Mouse (Mus musculus) mature B cell (primary cell): Measurements from ENCODE around the gene Ctsa.
"Not testable (repeated sequence)": the region's sequence is repeated elsewhere in the genome, so short reads cannot be mapped to it uniquely, and the experiment has no call there.

ENCODE experiments used
- in situ Hi-C: fragments of 300-500 bp; cut with MboI; formaldehyde crosslinking; loops from 2 replicates; pipeline ENCODE4 v1.14.3; 2019

The Ctsa gene

GRCm38 (mm10) chr2:164832748-164833301 lies at the start of gene Ctsa:
TSS of gene Ctsa (plus strand) at chr2:164832873.
- in situ Hi-C loops, result loop anchor here (5.0 kb wide), 1 partner anchor 44 kb away; the partner anchor contains the start of gene Pcif1

DNA sequence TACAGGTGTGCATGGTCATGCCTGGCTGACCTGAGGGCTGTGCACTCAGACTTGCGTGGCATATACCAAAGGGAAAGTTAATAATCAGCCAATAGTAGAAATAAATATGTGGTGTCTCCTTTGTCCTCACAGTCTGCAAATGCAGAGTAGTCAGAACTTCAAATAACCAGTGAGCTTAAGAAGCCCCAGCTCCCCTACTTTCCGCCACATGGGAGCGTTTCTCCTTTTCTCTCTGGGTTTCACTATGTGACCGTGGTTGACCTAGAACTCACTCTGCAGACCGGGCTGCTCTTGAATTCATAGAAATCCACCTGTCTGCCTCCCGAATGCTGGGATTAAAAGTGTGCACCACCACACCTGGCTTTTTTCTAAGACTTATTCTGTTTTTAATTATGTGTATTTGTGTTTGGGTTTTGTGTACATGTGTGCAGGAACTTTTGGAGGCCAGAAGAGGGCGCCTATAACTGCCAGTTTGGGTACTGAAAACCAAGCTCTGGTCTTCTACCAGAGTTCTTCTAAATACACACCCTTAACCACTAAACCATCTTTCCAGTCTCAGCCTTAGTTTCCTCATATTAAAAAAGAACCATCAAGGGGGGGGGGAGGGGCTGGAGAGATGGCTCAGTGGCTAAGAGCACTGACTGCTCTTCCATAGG lies 48.6 kb upstream of the Ctsa start:
- in situ Hi-C loops, result no loop called here

DNA sequence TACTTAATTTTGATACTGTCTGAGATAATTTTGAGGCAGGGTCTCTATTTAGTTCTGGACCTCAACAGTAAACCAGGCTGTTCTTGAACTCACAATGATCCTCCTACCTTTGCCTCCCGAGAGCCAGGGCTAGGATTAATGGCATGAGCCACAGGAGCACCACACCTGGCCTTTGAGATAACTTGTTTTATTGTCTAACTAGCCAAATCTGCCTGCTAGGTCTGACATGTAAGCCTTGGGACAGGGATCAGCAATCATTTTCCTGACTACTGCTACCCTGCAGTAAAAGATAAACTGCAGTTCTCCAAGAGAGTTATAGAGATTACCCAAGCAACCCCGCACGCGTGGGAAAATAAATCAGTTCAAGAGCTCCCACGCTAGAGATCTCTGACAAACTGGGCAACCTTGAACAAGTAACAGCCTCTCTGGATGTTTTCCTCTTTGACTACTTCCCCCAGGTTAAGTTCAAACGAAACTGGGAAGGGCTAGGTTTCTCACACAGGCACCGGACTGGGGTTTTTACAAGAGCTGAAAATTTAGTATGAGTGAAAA lies 47.7 kb upstream of the Ctsa start:
- in situ Hi-C loops, result no loop called here

DNA sequence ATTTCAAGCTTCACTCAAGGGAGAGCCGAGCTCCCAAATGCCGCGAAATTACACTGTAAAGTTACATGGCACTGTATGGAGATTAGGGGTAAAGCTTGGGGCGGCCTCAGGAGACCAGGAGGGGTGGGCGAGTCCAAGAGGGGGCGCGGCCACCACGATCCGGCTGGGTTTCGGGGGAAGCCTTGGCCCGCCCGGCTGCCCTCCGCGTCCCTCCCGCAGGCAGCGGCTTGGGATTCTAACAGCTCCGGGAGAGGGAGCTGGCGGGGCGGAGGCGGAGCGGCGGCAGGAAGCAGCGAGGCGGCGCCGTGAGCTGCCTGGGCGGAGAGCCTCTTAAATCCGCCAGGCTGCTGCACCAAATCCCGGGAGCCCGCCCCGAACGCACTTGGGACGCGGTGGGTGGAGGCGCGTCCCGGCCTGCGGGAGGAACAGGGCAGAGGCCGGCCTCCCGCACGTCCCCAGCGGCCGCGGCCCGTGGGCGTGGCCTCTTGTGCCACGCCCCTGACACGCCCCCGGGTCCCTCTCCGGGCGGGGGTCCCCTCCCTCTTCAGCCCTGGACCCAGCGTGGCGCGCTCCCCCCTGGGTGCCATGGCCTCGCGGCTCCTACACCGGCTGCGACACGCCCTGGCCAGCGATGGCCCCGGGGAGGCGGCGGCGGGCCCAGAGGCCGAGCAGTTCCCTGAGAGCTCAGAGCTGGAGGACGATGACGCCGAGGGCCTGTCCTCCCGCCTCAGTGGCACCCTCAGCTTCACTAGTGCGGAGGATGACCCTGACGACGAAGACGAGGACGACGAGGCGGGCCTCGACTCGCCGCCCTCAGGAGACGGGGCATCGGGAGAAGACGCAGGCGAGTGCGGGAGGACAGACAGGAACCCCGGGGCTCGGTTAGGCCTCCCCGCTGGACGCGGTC lies 46.9 kb upstream of the Ctsa start, which contains the start of gene Snx21:
TSS of gene Snx21 (plus strand) at position 343 of the 907 bp plus-strand sequence.
- in situ Hi-C loops, result no loop called here

- in situ Hi-C loops, result no loop called here
These were observed 46.2 kb upstream of the Ctsa start for GRCm38 (mm10) chr2:164786388-164786885.

DNA sequence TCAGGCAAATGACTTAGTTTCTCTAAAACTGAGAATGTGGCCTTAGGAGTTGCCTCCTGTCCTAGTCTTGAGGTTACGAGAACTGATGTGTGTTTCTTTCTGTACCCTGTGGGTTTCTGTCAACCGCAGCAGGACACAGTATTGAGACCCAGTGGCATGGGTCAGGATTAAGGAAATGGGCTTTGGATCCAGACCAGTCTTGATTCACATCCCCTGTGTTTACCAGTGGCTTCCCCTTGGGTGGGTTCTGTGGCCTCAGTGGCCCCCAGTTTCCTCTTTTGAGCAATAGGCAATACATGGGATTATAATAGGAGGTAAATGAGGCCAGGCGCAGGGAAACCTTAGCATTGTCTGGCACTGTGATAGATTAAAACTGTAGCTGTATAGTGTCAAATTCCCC lies 45.6 kb upstream of the Ctsa start:
- in situ Hi-C loops, result no loop called here

- in situ Hi-C loops, result no loop called here
These were observed 44.9 kb upstream of the Ctsa start for GRCm38 (mm10) chr2:164787779-164788178.

DNA sequence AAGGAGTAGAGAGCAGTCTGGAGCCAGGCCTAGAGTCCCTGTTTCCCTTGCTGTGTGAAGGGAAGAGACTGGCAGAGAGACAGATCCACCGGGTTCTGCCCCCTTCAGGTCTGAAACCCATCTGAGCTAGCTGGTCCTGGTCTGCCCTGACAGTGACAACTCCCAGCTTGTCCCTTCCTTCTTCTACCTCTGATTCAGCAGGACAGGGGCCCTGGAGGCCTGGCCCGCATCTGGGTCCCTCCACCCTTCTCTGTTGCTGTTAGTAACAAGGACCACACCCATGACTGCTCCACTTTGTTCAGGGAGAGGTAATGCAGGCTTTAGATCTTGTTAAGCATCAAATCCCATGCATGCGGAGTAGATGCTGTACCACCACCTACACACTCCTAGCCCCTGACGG lies 44.3 kb upstream of the Ctsa start:
- in situ Hi-C loops, result no loop called here

DNA sequence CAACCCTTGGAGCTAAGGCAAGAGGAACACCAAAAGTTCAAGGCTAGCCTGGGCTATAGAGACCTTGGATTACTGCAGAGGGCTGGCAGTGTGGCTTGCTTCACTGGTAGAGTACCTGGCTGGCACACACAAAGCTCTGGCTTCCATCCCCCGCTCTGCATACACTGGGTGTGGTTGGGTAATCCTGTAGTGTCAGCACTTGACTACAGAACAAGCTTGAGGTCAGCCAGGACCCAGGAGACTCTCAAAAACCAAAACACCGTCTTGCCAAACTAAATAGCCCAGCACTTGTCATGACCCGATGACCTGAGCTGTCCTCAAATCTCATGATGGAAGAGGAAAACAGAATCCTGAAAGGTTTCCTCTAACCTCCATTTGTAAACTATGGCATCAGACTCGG lies 42.2 kb upstream of the Ctsa start:
- in situ Hi-C loops, result no loop called here

- in situ Hi-C loops, result no loop called here
These were observed 40.8 kb upstream of the Ctsa start for GRCm38 (mm10) chr2:164791841-164792261.

DNA sequence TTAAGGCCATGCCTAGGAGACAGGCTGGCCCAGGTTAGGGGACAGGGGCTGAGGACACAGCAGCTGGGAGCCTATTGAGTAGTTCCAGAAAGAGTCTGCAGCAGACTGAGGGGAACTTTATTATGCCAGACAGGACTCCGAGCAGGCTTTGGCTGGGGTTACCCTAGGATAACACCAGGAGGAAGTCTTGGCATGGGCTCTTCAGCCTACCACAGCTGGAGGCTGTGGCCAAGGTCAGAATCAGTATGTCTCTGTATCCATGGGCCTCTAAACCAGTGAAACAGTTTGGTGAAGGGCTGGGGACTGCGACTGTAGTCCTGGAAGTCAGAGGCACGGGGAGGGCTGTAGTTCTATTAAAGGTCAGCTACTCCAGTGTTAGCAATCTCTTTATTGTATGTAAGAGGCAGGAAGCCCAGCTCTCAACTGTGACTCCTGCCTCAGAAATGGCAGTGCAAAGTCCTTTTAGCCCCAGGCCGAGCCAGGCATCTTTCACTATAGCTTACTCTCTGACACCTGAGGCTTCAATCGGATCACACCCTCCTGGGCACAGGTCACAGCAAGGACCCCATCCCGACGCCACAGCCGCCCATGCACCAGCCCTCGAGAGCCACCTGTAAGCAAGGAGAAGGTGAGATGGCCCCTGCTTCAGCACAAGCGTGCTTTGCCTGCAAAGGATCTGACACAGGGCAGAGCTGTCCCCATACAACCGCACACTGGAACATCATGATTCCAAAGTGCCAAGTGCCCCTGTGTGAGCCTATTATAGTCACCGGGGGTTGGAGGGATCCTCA lies 40.1 kb upstream of the Ctsa start:
- in situ Hi-C loops, result no loop called here

DNA sequence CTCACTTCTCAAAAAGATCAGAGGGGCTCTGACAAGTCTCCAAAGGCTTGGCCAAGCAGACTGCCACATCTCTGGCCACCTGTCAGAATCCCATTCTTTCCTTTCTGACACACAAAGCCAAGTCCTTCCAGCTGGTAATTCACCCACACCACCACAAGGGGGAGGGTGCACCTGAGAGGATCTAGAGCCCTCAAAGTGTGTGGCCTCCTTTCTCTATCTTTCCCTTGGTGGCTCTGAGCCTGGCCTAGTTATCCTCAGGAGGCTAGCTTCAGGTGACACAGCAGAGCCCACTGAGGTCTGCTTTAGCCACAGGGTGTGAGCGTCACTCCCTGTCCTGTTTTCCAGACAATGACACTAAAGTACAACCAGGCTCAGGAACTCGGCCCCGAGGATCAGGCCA lies 39.4 kb upstream of the Ctsa start:
- in situ Hi-C loops, result no loop called here

DNA sequence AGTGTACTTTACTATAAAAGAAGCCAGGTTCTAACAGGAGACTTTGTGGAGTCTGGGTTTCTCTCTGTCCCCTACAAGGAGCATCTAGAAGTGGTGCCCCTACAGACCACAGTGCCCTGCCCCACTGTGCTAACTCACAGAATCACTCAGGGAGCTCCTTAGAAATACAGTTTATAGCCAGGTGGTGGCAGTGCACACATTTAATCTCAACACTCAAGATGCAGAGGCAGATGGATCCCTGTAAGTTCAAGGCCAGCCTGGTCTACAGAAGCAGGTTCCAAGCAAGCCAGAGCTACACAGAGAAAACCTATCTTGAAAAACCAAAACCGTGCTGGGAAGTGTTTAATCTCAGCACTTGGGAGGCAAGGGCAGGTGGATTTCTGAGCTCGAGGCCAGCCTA lies 38.9 kb upstream of the Ctsa start:
- in situ Hi-C loops, result no loop called here

GRCm38 (mm10) chr2:164794293-164794692 lies 38.4 kb upstream of the Ctsa start:
- in situ Hi-C loops, result no loop called here

GRCm38 (mm10) chr2:164795868-164796267 lies 36.8 kb upstream of the Ctsa start:
- in situ Hi-C loops, result no loop called here

DNA sequence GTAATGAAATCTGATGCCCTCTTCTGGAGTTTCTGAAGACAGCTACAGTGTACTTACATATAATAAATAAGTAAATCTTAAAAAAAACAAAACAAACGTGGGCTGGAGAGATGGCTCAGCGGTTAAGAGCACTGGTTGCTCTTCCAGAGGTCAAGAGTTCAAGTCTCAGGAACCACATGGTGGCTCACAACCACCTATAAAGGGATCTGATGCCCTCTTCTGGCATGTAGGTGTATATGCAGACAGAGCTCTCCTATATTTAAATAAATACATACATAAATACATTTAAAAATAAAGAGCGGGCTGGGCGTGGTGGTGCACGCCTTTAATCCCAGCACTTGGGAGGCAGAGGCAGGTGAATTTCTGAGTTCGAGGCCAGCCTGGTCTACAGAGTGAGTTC lies 34.1 kb upstream of the Ctsa start:
- in situ Hi-C loops, result not testable (repeated sequence)

DNA sequence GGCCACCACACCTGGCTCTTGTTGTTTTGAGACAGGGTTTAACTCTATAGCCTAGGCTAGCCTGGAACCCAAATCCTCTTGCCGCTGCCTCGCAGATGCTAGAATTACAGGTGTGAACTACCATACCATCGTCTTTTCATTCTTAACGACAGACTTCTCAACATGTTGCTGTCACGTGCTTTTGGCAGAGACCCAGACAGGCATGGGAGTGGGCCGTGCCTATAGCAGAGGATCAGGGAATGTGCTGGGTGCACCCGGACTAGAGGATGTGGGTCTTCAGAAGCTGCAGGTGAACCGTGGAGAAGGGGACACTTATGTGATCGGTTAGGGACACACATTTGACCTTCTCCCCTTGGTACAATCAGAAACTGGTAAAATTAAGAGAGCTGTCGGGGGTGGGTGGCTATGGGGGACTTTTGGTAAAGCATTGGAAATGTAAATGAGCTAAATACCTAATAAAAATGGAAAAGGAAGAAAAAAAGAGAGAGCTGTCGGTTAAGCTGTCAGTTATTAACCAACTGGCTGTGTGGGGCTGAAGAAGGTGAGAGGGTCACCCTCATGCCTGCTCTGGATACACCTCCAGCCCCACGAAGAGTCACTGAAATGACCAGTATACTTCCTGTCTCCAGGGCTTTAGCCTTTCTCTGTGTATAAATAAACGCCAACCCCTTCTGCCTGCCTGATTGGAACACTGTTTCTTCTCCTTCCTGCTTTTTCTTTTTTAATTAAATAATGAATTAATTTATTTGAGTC lies 32.2 kb upstream of the Ctsa start:
- in situ Hi-C loops, result no loop called here

- in situ Hi-C loops, result no loop called here
These were observed 29.3 kb upstream of the Ctsa start for GRCm38 (mm10) chr2:164803201-164803920.

DNA sequence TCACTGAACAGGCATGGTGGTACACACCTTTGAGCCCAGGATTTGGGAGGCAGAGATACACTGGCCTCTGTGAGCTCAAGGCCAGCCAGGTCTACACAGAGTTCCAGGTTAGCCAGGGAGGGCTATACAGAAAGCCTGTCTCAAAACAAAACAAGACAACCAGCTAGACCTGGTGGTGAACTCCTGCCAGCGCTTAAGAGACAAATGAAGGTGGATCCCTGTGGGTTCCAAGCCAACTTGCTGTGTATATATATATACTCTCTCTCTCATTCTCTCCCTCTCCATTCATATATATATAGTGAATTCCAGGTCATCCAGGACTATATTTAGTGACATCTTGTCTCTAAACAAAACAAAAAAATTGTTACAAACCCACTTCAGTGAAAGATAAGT lies 28.8 kb upstream of the Ctsa start:
- in situ Hi-C loops, result no loop called here
